ENCODE assay signal across 8 mouse cellular contexts in genomic region chr9:14381353-14382055, GRCm38 (mm10). TPM values are rescaled to one million over a fixed set of nuclear protein-coding genes. Genes with fewer than 3 reads are reported as not detected.
DNase-seq lines count a peak whose midpoint lies in the region; ATAC-seq and TF ChIP-seq lines count a peak whose summit lies in the region.

TSS of gene Endod1 (minus strand) at chr9:14381507.

- WGBS in heart, embryonic 11.5 days (ENCODE audit: insufficient replicate concordance): 4% methylated on average over 8 of the region's 8 CpGs
- WGBS in kidney, embryonic 14.5 days: 5% methylated on average over 8 of the region's 8 CpGs
- WGBS in liver, adult 2 months: 19% methylated on average over 8 of the region's 8 CpGs
- 1% methylated on average over 8 of the region's 8 CpGs for WGBS in midbrain, embryonic 16.5 days

- peak within 1 kb of the TSS; percentile 64 for H3K4me3 ChIP-seq in heart, embryonic 11.5 days (ENCODE audit: low read depth, low read length)
- H3K4me3 ChIP-seq in kidney, embryonic 14.5 days (ENCODE audit: low read length): peak within 1 kb of the TSS; percentile 71
- H3K4me3 ChIP-seq in liver, adult 2 months (ENCODE audit: insufficient read depth, low read depth, low read length): peak within 1 kb of the TSS; percentile 75
- H3K4me3 ChIP-seq in midbrain, embryonic 16.5 days (ENCODE audit: low read depth, low read length): peak within 1 kb of the TSS; percentile 82

- no peaks in the 10 kb centered on the region for H3K79me2 ChIP-seq in liver, adult 2 months (ENCODE audit: control insufficient read depth, insufficient read depth, low read length)

- DNase-seq in CD4-positive, CD25-positive, alpha-beta regulatory T cell, adult 2 months (ENCODE audit: low read depth, low spot score): peak; percentile 39
- DNase-seq in R1 (ENCODE audit: low read depth, low spot score): peak; percentile 84
- peak; percentile 71 for DNase-seq in embryo, embryonic 10.5 days (ENCODE audit: low spot score)
- no peak for DNase-seq in liver, adult 2 months (ENCODE audit: extremely low read depth, low read depth, low spot score)
- DNase-seq in natural killer cell, adult 2 months (ENCODE audit: low spot score in 2 of 2): no peak

- H3K9ac ChIP-seq in heart, embryonic 11.5 days (ENCODE audit: low read depth, low read length): peak within 1 kb of the TSS; percentile 77
- peak within 1 kb of the TSS; percentile 72 for H3K9ac ChIP-seq in kidney, embryonic 14.5 days (ENCODE audit: low read depth, low read length)
- peak within 1 kb of the TSS; percentile 70 for H3K9ac ChIP-seq in liver, adult 2 months (ENCODE audit: low read depth, low read length)
- H3K9ac ChIP-seq in midbrain, embryonic 16.5 days (ENCODE audit: low read depth, low read length): peak within 1 kb of the TSS; percentile 96

- ATAC-seq in heart, embryonic 11.5 days (replicated peaks; ENCODE audit: insufficient number of reproducible peaks, low FRiP score, low TSS enrichment): peak; percentile 43
- peak; percentile 53 for ATAC-seq in kidney, embryonic 14.5 days (ENCODE audit: low FRiP score, low TSS enrichment)
- ATAC-seq in midbrain, embryonic 16.5 days: peak; percentile 78

- no peaks in the 10 kb centered on the region for H3K36me3 ChIP-seq in heart, embryonic 11.5 days (ENCODE audit: control insufficient read depth, insufficient read depth, low read length)
- H3K36me3 ChIP-seq in kidney, embryonic 14.5 days (ENCODE audit: control insufficient read depth, insufficient read depth, low read length): no peaks in the 10 kb centered on the region
- no peaks in the 10 kb centered on the region for H3K36me3 ChIP-seq in liver, adult 2 months (ENCODE audit: control insufficient read depth, insufficient read depth, low read length)
- no peaks in the 10 kb centered on the region for H3K36me3 ChIP-seq in midbrain, embryonic 16.5 days (ENCODE audit: control insufficient read depth, insufficient read depth, low read length)

- H3K4me2 ChIP-seq in heart, embryonic 11.5 days: peak within 1 kb of the TSS; percentile 98
- H3K4me2 ChIP-seq in kidney, embryonic 14.5 days (replicated peaks; ENCODE audit: low read depth, low read length): peak within 1 kb of the TSS; percentile 87
- peak within 1 kb of the TSS; percentile 81 for H3K4me2 ChIP-seq in midbrain, embryonic 16.5 days (ENCODE audit: low read length)

- H3K4me1 ChIP-seq in heart, embryonic 11.5 days (ENCODE audit: control insufficient read depth, insufficient read depth, low read length): peaks cover 16% of the 10 kb centered on the region
- no peaks in the 10 kb centered on the region for H3K4me1 ChIP-seq in kidney, embryonic 14.5 days (ENCODE audit: control insufficient read depth, insufficient read depth, low read length)
- H3K4me1 ChIP-seq in liver, adult 2 months (ENCODE audit: control insufficient read depth, insufficient read depth, low read length): 0 out of 2 replicates have a peak, but pooled peaks cover 4% of the 10 kb centered on the region
- H3K4me1 ChIP-seq in midbrain, embryonic 16.5 days (ENCODE audit: control insufficient read depth, insufficient read depth, low read length): peaks cover 18% of the 10 kb centered on the region

- no peak for TF ChIP-seq POLR2A in liver, adult 2 months (IDR thresholded peaks at IDR 0.05; ENCODE audit: extremely low read depth, insufficient read depth, low read length)

- TF ChIP-seq CTCF in liver, adult 2 months (IDR thresholded peaks at IDR 0.05; ENCODE audit: low read depth, low read length): no peak

- H3K27ac ChIP-seq in heart, embryonic 11.5 days (ENCODE audit: low read depth, low read length): peak within 1 kb of the TSS; percentile 60
- H3K27ac ChIP-seq in kidney, embryonic 14.5 days (ENCODE audit: low read depth, low read length): peak within 1 kb of the TSS; percentile 67; the same call in 1 of the 2 replicates
- H3K27ac ChIP-seq in liver, adult 2 months (replicated peaks; ENCODE audit: insufficient read depth, low read depth, low read length): 0 out of 2 replicates have a peak within 1 kb of the TSS, but pooled peaks have one; percentile 4
- H3K27ac ChIP-seq in midbrain, embryonic 16.5 days (ENCODE audit: low read length): peak within 1 kb of the TSS; percentile 93

- no peaks in the 10 kb centered on the region for H3K27me3 ChIP-seq in heart, embryonic 11.5 days (ENCODE audit: control insufficient read depth, insufficient read depth, low read length)
- H3K27me3 ChIP-seq in kidney, embryonic 14.5 days (ENCODE audit: control insufficient read depth, insufficient read depth, low read length): no peaks in the 10 kb centered on the region
- no peaks in the 10 kb centered on the region for H3K27me3 ChIP-seq in liver, adult 2 months (ENCODE audit: control insufficient read depth, insufficient read depth, low read length)
- no peaks in the 10 kb centered on the region for H3K27me3 ChIP-seq in midbrain, embryonic 16.5 days (ENCODE audit: control insufficient read depth, insufficient read depth, low read depth, low read length)

- H3K9me3 ChIP-seq in heart, embryonic 11.5 days (replicated peaks; ENCODE audit: control insufficient read depth, low read length): no peaks in the 10 kb centered on the region
- no peaks in the 10 kb centered on the region for H3K9me3 ChIP-seq in kidney, embryonic 14.5 days (ENCODE audit: control insufficient read depth, low read length)
- no peaks in the 10 kb centered on the region for H3K9me3 ChIP-seq in midbrain, embryonic 16.5 days (replicated peaks; ENCODE audit: control insufficient read depth, low read length, poor library complexity, severe bottlenecking)

RNA-seq across cellular contexts. Expression of gene Endod1, which starts in this region (rescaled TPM):
- 11.5 and 12.9 TPM in 2 replicates for polyA plus RNA-seq in heart, embryonic 11.5 days (2014; fragmentation: Nextera tagmentation; extraction: Ambion mirVana)
- polyA plus RNA-seq in kidney, embryonic 14.5 days (2014; fragmentation: Nextera tagmentation; extraction: Ambion mirVana): 5.5 and 13.9 TPM in 2 replicates
- 2.9 and 3.2 TPM in 2 replicates for total RNA-seq in liver, adult 2 months (2014; rRNA removed)
- polyA plus RNA-seq in liver, adult 2 months (2012; rRNA removed): 3.6 and 4.5 TPM in 2 replicates
- 27.1 and 36.7 TPM in 2 replicates for polyA plus RNA-seq in midbrain, embryonic 16.5 days (2015; fragmentation: Nextera tagmentation; extraction: Ambion mirVana)

Comparison
In these comparisons a context has a peak if more than half of its experiments do, and no peak if none do; other contexts are left out.
1. DNase-seq: peak in CD4-positive, CD25-positive, alpha-beta regulatory T cell, adult 2 months (single experiment), R1 (single experiment) and embryo, embryonic 10.5 days (single experiment); none in liver, adult 2 months (single experiment) and natural killer cell, adult 2 months (0 of 2).
2. H3K27ac ChIP-seq: peak in every context shown above with its lines; median percentile 93 in midbrain, embryonic 16.5 days; 67 in kidney, embryonic 14.5 days; 60 in heart, embryonic 11.5 days; 4 in liver, adult 2 months.
3. Peak in every context shown above with its lines, with median percentiles within 50 percentile points of each other: ATAC-seq, H3K4me2 ChIP-seq, H3K4me3 ChIP-seq and H3K9ac ChIP-seq.